Mouse (Mus musculus) embryonic stem cell, embryonic (primary cell): ENCODE data around the gene Acot11.

Experiments used
- CTCF ChIA-PET, 4 experiments: fragments of 300-600 bp in 2 of 4; fragments of 350-600 bp in 2 of 4; sonication (Branson Sonifier 250); formaldehyde crosslinking; loops; one replicate each; lab custom pipeline; 2022; ENCODE audit warnings: inconsistent platforms in 2 of 4; lab: Charles Lee
- POLR2A ChIA-PET, 4 experiments: fragments of 300-600 bp in 2 of 4; fragments of 350-600 bp in 2 of 4; sonication (Branson Sonifier 250); formaldehyde crosslinking; loops; one replicate each; lab custom pipeline; 2022; ENCODE audit warnings: antibody characterized with exemption in 4 of 4, inconsistent platforms in 1 of 4; lab: Charles Lee

Acot11 gene

DNA sequence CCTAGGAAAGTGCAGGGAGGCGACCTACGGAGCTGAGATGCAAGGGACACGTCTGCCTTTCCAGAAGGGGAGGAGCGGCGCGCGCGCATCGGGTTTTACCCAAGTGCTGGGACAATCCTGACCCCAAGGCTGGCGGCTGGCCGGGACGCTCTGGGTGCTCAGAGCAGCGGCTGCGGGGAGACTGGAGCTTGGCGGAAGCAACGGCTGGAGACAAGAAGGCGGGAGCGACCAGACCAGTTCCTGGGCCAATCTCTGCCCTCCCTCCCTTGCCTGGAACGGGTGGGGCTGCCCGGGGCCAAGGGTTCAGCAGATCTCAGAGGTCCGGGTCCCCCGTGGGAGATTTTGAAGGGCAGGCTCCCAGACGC is at the start of gene Acot11:
TSS of gene Acot11 (minus strand) at position 89 of the 365 bp plus-strand sequence.
- ChIA-PET CTCF (interaction anchor here in 3 of 4 experiments (0.6 to 3.3 kb wide), 9 partner anchors 9 to 356 kb away, joined by 3 to 14 read pairs (median 4); no protein-coding TSS in a partner anchor), POLR2A (interaction anchor here in 3 of 4 experiments (0.5 to 2.1 kb wide), 11 partner anchors 10 to 356 kb away, joined by 3 to 8 read pairs (median 3); no protein-coding TSS in a partner anchor)

- CTCF ChIA-PET, result interaction anchor here (0.6 to 2.1 kb wide), 16 partner anchors 10 to 187 kb away, joined by 3 to 8 read pairs (median 4); no protein-coding TSS in a partner anchor
- POLR2A ChIA-PET, result interaction anchor here (0.6 to 42.3 kb wide), 39 partner anchors 1 to 332 kb away, joined by 3 to 1095 read pairs (median 5); partner anchors contain the start of genes Ssbp3 (in 4 of the 4), Tceanc2 (in 2 of the 4) and Tmem59 (in 2 of the 4)
These were observed 43.7 kb upstream of the Acot11 start for GRCm38 (mm10) chr4:106848290-106849092.

GRCm38 (mm10) chr4:106847591-106848289 is 42.9 kb upstream of the Acot11 start:
- ChIA-PET CTCF (interaction anchor here (0.6 to 2.1 kb wide), 15 partner anchors 9 to 186 kb away, joined by 3 to 8 read pairs (median 4); no protein-coding TSS in a partner anchor), POLR2A (interaction anchor here (0.6 to 42.3 kb wide), 40 partner anchors 2 to 331 kb away, joined by 3 to 1095 read pairs (median 5); partner anchors contain the start of genes Ssbp3 (in 4 of the 4), Tceanc2 (in 2 of the 4) and Tmem59 (in 2 of the 4))

DNA sequence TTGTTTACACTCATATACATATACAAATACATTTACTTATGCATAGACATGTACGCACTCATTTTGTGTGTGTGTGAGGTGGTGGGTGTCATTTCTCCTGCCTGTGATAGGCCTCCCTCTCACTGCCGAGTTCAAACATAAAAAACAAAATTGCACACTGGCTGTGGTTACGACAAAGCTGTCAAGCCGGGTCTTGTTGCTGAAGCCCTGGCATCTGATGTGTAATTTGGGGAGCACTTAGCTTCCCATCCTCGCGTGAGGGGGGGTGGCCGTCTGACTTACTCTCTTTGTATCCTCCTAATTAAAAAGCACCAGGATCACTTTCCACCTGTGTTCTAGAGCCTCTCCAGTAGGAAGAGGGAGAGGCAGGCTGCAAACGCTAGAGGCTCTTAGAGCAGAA is 37.8 kb upstream of the Acot11 start:
- CTCF ChIA-PET, result interaction anchor here (0.6 to 2.3 kb wide), 9 partner anchors 12 to 145 kb away, joined by 3 to 15 read pairs (median 4); no protein-coding TSS in a partner anchor
- POLR2A ChIA-PET, result interaction anchor here (0.6 to 30.4 kb wide), 19 partner anchors 12 to 379 kb away, joined by 3 to 1095 read pairs (median 4); partner anchors contain the start of genes Ssbp3 (in 3 of the 4) and Tmem59 (in 1 of the 4)

GRCm38 (mm10) chr4:106841856-106842255 is 37.1 kb upstream of the Acot11 start:
- CTCF ChIA-PET, result interaction anchor here (0.6 to 2.5 kb wide), 8 partner anchors 12 to 146 kb away, joined by 3 to 15 read pairs (median 4); no protein-coding TSS in a partner anchor
- POLR2A ChIA-PET, result interaction anchor here (0.6 to 30.4 kb wide), 17 partner anchors 13 to 1123 kb away, joined by 3 to 1095 read pairs (median 5); partner anchors contain the start of gene Ssbp3 (in 4 of the 4)

DNA sequence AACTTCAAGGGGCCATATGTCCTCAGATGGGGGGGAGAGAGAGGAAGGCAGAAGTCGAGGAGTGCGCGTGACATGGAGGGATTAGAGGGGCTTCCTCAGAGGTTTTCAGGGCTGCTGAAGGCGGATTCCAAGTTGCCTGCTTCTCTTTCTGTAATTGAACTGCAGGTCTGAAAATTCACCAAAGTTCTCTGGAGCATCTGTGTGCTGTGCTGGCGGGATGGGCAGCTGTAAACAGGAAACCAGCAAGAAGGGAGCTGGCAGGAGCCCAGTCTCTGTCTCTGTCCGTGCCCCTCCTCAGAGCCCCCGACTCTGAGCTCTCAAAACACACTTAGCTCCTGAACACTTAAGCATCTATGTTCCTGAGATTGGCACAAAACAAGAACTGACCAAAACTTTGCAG is 36.5 kb upstream of the Acot11 start:
- CTCF ChIA-PET, result interaction anchor here in 2 of 4 experiments (0.8 to 2.5 kb wide), 5 partner anchors 13 to 146 kb away, joined by 3 to 9 read pairs (median 4); no protein-coding TSS in a partner anchor
- POLR2A ChIA-PET, result interaction anchor here (0.6 to 30.4 kb wide), 15 partner anchors 13 to 1122 kb away, joined by 3 to 1095 read pairs (median 5); partner anchors contain the start of gene Ssbp3 (in 4 of the 4)

- ChIA-PET POLR2A (interaction anchor here (0.7 to 30.4 kb wide), 13 partner anchors 12 to 147 kb away, joined by 3 to 1095 read pairs (median 13); partner anchors contain the start of gene Ssbp3 (in 4 of the 4)), CTCF (interaction anchor here in 2 of 4 experiments (0.8 to 2.5 kb wide), 4 partner anchors 14 to 146 kb away, joined by 3 to 9 read pairs (median 4); no protein-coding TSS in a partner anchor)
These were observed 35.9 kb upstream of the Acot11 start for GRCm38 (mm10) chr4:106840651-106841145.

DNA sequence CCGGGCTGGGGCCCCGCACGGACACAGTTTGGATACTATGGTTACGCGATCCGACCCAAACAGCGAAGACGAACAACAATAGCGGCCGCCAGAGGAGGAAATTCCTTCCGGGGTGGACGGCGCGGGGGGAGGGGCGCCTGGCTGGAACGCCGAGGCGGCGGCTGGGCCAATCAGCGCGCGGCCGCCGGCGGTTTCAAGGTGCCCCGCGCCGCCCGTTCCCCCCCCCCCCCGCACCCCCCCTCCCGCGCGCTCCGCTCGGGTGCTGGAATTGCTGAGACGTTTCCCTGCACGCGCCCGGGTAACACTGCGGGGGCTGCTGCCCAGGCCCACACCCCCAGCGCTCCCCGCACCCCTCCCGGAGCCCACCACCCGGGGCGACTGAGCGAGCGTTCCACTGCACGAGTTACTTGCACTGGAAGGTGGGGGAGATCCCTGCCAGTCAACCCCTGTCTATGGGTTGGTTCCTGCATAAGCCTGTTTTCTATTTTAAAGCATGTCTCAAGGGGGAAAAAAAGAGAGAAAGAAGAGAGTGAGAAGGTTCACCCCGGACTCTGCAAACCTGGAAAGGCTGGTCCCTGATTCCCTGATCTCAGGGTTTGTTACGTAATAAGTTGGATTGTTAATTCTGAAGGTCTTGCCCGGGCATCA is 35.3 kb upstream of the Acot11 start:
- ChIA-PET POLR2A (interaction anchor here (0.6 to 30.4 kb wide), 26 partner anchors 8 to 407 kb away, joined by 3 to 1095 read pairs (median 10); partner anchors contain the start of gene Ssbp3 (in 4 of the 4)), CTCF (interaction anchor here in 3 of 4 experiments (0.6 to 2.5 kb wide), 8 partner anchors 12 to 149 kb away, joined by 3 to 11 read pairs (median 4); partner anchors contain the start of gene Ssbp3 (in 1 of the 3))

- ChIA-PET POLR2A (interaction anchor here (0.6 to 30.4 kb wide), 31 partner anchors 9 to 408 kb away, joined by 3 to 1095 read pairs (median 6); partner anchors contain the start of gene Ssbp3 (in 3 of the 4)), CTCF (interaction anchor here (0.6 to 2.5 kb wide), 27 partner anchors 11 to 324 kb away, joined by 3 to 32 read pairs (median 4); partner anchors contain the start of gene Ssbp3 (in 1 of the 4))
These were observed 34.5 kb upstream of the Acot11 start for GRCm38 (mm10) chr4:106839254-106839834.

GRCm38 (mm10) chr4:106838548-106839253 is 33.9 kb upstream of the Acot11 start:
- ChIA-PET POLR2A (interaction anchor here (0.6 to 30.4 kb wide), 34 partner anchors 9 to 283 kb away, joined by 3 to 1095 read pairs (median 6); partner anchors contain the start of gene Ssbp3 (in 3 of the 4)), CTCF (interaction anchor here (0.5 to 2.1 kb wide), 53 partner anchors 9 to 343 kb away, joined by 3 to 32 read pairs (median 4); partner anchors contain the start of gene Ssbp3 (in 2 of the 4))

- ChIA-PET POLR2A (interaction anchor here (0.5 to 30.4 kb wide), 25 partner anchors 9 to 150 kb away, joined by 3 to 1095 read pairs (median 6); partner anchors contain the start of gene Ssbp3 (in 2 of the 4)), CTCF (interaction anchor here (0.6 to 2.1 kb wide), 32 partner anchors 10 to 1621 kb away, joined by 3 to 32 read pairs (median 4); partner anchors contain the start of genes Ssbp3 (in 1 of the 4) and Tut4 (in 1 of the 4))
These were observed 33.2 kb upstream of the Acot11 start for GRCm38 (mm10) chr4:106837964-106838363.

DNA sequence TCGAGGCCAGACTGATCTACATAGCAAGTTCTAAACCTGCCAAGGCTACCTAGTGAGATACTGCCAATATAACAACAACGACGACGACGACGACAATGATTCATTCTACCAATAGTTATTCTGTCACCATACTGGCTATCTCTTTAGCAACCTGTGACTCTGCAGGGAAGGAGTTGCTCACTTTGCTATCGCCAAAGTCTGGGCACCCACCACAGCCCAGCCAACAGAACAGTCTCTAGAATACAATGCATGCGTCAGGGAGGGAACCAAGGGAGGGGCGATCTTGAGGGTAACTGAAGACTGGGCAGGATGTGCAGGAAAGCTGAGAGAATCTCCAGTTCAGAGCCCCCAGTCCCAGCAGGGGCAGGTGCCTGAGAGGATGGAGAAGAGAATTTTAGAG is 32.6 kb upstream of the Acot11 start:
- CTCF ChIA-PET, result interaction anchor here (0.7 to 1.8 kb wide), 10 partner anchors 9 to 1622 kb away, joined by 3 to 16 read pairs (median 6); partner anchors contain the start of gene Tut4 (in 1 of the 4)

DNA sequence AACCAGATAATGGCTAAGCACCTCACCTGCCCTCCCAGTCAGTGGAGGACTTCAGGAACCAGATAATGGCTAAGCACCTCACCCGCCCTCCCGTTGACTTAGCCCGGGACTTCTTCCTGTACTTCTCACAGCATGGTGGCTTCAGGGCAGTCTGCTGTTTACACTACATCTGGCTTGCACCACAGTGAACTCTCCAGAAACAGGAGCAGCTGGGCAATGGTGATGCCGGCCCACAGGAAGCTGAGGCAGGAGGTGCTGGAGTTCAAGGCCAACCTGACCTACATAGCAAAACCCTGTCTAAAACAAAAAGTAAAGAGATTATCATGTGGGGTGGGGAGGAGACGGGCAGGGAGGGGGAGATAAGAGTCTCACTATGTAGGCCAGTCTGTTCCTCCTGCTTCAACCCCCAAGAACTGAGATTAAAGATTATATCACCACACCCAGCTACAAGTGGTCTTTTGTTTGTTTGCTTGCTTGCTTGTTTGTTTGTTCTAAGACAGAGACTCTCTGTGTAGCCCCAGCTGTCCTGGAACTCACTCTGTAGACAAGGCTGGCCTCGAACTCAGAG is 25.8 kb upstream of the Acot11 start:
- CTCF ChIA-PET, result no interaction called here
- POLR2A ChIA-PET, result interaction anchor here in 2 of 4 experiments (0.5 to 1.2 kb wide), 4 partner anchors 18 to 54 kb away, joined by 3 to 5 read pairs (median 3); no protein-coding TSS in a partner anchor

More for the DNA sequence above, 32.6 kb upstream of the Acot11 start:
- POLR2A ChIA-PET, result interaction anchor here (0.5 to 30.4 kb wide), 20 partner anchors 10 to 152 kb away, joined by 3 to 1095 read pairs (median 6); partner anchors contain the start of gene Ssbp3 (in 2 of the 4)

DNA sequence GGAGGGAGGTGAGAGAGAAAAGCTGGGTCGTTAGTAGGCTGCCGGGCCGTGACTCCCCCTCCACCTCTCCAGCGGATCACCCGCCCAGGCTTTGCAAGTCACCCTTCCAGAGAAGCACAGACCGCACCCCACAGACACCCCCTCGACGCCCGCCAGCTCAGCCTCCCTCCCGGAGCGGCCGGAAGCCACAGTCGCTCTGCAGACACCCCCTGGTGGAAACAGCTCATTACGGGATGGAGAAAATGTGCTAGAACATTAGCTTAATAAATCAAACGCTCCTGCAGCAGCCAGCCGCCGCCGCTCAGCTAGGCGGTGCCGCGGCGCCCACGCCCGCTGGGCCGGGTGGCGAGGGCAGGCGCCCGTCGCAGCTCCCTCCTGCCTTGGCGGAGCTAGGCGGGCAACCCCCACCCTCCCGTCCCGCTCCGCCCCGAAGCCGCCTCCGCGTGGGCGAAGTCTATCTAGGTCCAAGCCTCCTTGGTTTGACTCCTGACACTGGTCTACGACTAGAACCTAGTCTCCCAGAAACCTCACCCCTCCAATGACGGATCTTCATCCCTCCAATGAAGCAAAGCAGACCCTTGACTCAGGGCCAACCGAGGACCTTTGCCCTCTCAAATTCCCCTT is 23.1 kb upstream of the Acot11 start:
- ChIA-PET CTCF (interaction anchor here (0.6 to 1.9 kb wide), 19 partner anchors 8 to 521 kb away, joined by 3 to 11 read pairs (median 3); no protein-coding TSS in a partner anchor), POLR2A (interaction anchor here (0.7 to 1.7 kb wide), 30 partner anchors 8 to 350 kb away, joined by 3 to 12 read pairs (median 3); partner anchors contain the start of gene Tmem59 (in 1 of the 4))
